Mouse (Mus musculus): ENCODE measurements around the gene Psmd2.
A peak's percentile ranks its signal among the peaks of the same experiment; 100 is the strongest.

Gene Psmd2

GRCm38 (mm10) chr16:20651076-20651946, at the start of gene Psmd2:
TSS of gene Psmd2 (plus strand) at chr16:20651652.
- DNase-seq: peak; percentile 98

GRCm38 (mm10) chr16:20604705-20605104, 46.7 kb upstream of the Psmd2 start:
- DNase-seq: no peak

- DNase-seq: peak; percentile 71
Observed at GRCm38 (mm10) chr16:20610501-20611356, 40.7 kb upstream of the Psmd2 start.

GRCm38 (mm10) chr16:20611357-20612227, 39.9 kb upstream of the Psmd2 start, which contains the start of the genes Eef1akmt4, Gm49333 and Alg3:
TSS of gene Eef1akmt4 (plus strand) at chr16:20611593.
TSS of gene Gm49333 (plus strand) at chr16:20611610.
TSS of gene Alg3 (minus strand) at chr16:20611735.
- DNase-seq: peak; percentile 67

GRCm38 (mm10) chr16:20619541-20620398, 31.7 kb upstream of the Psmd2 start:
- DNase-seq: peak; percentile 42

- no peak for DNase-seq
Observed at GRCm38 (mm10) chr16:20620399-20620735, 31.1 kb upstream of the Psmd2 start.

GRCm38 (mm10) chr16:20620751-20621190, 30.7 kb upstream of the Psmd2 start:
- DNase-seq: peak; percentile 56

GRCm38 (mm10) chr16:20621191-20621990, 30.1 kb upstream of the Psmd2 start, which contains the start of gene Camk2n2:
TSS of gene Camk2n2 (minus strand) at chr16:20621287.
- DNase-seq: peak; percentile 69

GRCm38 (mm10) chr16:20621991-20622685, 29.3 kb upstream of the Psmd2 start:
- DNase-seq: peak; percentile 66

GRCm38 (mm10) chr16:20623211-20623610, 28.2 kb upstream of the Psmd2 start:
- DNase-seq: no peak

GRCm38 (mm10) chr16:20628871-20629391, 22.5 kb upstream of the Psmd2 start:
- no peak for DNase-seq

GRCm38 (mm10) chr16:20629731-20630634, 21.5 kb upstream of the Psmd2 start, which contains the start of gene Ece2:
TSS of gene Ece2 (plus strand) at chr16:20629828.
- DNase-seq: peak; percentile 60

- no peak for DNase-seq
Observed at GRCm38 (mm10) chr16:20637410-20637809, 14.0 kb upstream of the Psmd2 start.

GRCm38 (mm10) chr16:20638367-20638766, 13.1 kb upstream of the Psmd2 start:
- peak; percentile 77 for DNase-seq

GRCm38 (mm10) chr16:20642161-20642560, 9.3 kb upstream of the Psmd2 start:
- peak; percentile 90 for DNase-seq

- no peak for DNase-seq
Observed at GRCm38 (mm10) chr16:20643911-20644310, 7.5 kb upstream of the Psmd2 start.

- no peak for DNase-seq
Observed at GRCm38 (mm10) chr16:20651947-20652310, 477 bp downstream of the Psmd2 start.

- DNase-seq: no peak
Observed at GRCm38 (mm10) chr16:20653315-20653714, 1.9 kb downstream of the Psmd2 start.

All from right cerebral cortex, postnatal 4 days (tissue).